Mouse (Mus musculus): ENCODE measurements around the gene Slc27a4. TPM values are rescaled to one million over a fixed set of nuclear protein-coding genes. Genes with fewer than 3 reads are reported as not detected.

Gene Slc27a4
- polyA plus RNA-seq, 1 experiment, result 15.3 TPM

DNA sequence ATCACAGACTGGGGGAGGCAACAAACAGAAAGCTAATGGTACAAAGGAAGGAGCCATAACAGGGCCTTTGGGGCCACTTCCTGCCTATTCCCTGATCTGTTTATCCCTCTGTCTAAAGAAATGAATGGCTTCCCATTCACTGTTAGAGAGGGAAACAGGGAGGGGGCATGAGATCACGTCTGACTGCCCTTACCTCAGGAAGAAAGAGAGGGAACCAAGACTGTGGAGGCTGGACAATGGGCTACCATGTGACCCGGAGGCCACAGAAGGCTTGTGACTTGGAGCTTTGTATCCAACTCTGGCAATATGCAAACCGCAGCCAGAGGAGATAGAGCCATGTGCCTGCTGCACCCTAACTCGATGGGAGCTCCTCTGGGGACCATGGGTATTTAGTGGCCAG, 18.1 kb upstream of the Slc27a4 start:
- Histone ChIP-seq H3K27ac (ENCODE audit: insufficient read depth, low read depth, low read length) (peak overlapping the region; percentile 28; the same call in 1 of the 2 replicates), H3K4me1 (ENCODE audit: control insufficient read depth, insufficient read depth, low read length) (peaks cover 8% of the 10 kb centered on the region), H3K4me3 (ENCODE audit: insufficient read depth, low read length) (no peak overlapping the region)
- TF ChIP-seq POLR2A (IDR thresholded peaks at IDR 0.05; ENCODE audit: borderline replicate concordance, low read depth, low read length), result no peak
- no peak for TF ChIP-seq CTCF (IDR thresholded peaks at IDR 0.05; ENCODE audit: low read depth, low read length)

- TF ChIP-seq CTCF (IDR thresholded peaks at IDR 0.05; ENCODE audit: low read depth, low read length) (no peak), POLR2A (IDR thresholded peaks at IDR 0.05; ENCODE audit: borderline replicate concordance, low read depth, low read length) (no peak)
- peaks cover 8% of the 10 kb centered on the region for H3K4me1 ChIP-seq (ENCODE audit: control insufficient read depth, insufficient read depth, low read length)
- H3K4me3 ChIP-seq (ENCODE audit: insufficient read depth, low read length), result peak within 1 kb of the TSS; percentile 85
- H3K27ac ChIP-seq (ENCODE audit: insufficient read depth, low read depth, low read length), result peak within 1 kb of the TSS; percentile 43
Measured at GRCm38 (mm10) chr2:29787104-29787917, 15.1 kb upstream of the Slc27a4 start, which contains the start of gene Coq4. Coq4 (plus strand) TSS chr2:29787493.

- H3K4me1 ChIP-seq (ENCODE audit: control insufficient read depth, insufficient read depth, low read length), result peaks cover 8% of the 10 kb centered on the region
- TF ChIP-seq CTCF (IDR thresholded peaks at IDR 0.05; ENCODE audit: low read depth, low read length) (no peak), POLR2A (IDR thresholded peaks at IDR 0.05; ENCODE audit: borderline replicate concordance, low read depth, low read length) (no peak)
- H3K4me3 ChIP-seq (ENCODE audit: insufficient read depth, low read length), result peak within 1 kb of the TSS; percentile 85
- H3K27ac ChIP-seq (ENCODE audit: insufficient read depth, low read depth, low read length), result peak within 1 kb of the TSS; percentile 43
Measured at GRCm38 (mm10) chr2:29787937-29788681, 14.3 kb upstream of the Slc27a4 start, which contains the start of gene Trub2. Trub2 (minus strand) TSS chr2:29788502.

GRCm38 (mm10) chr2:29792772-29793487, 9.5 kb upstream of the Slc27a4 start:
- no peak overlapping the region for H3K4me3 ChIP-seq (ENCODE audit: insufficient read depth, low read length)
- TF ChIP-seq POLR2A (IDR thresholded peaks at IDR 0.05; ENCODE audit: borderline replicate concordance, low read depth, low read length), result no peak
- peaks cover 3% of the 10 kb centered on the region; the same call in 1 of the 2 replicates for H3K4me1 ChIP-seq (ENCODE audit: control insufficient read depth, insufficient read depth, low read length)
- H3K27ac ChIP-seq (ENCODE audit: insufficient read depth, low read depth, low read length), result no peak overlapping the region

- TF ChIP-seq POLR2A (IDR thresholded peaks at IDR 0.05; ENCODE audit: borderline replicate concordance, low read depth, low read length) (no peak), CTCF (IDR thresholded peaks at IDR 0.05; ENCODE audit: low read depth, low read length) (no peak)
- no peaks in the 10 kb centered on the region for H3K4me1 ChIP-seq (ENCODE audit: control insufficient read depth, insufficient read depth, low read length)
- no peak overlapping the region for H3K27ac ChIP-seq (ENCODE audit: insufficient read depth, low read depth, low read length)
- H3K4me3 ChIP-seq (ENCODE audit: insufficient read depth, low read length), result peak overlapping the region; percentile 67
Measured at GRCm38 (mm10) chr2:29802827-29803201, 380 bp downstream of the Slc27a4 start.

DNA sequence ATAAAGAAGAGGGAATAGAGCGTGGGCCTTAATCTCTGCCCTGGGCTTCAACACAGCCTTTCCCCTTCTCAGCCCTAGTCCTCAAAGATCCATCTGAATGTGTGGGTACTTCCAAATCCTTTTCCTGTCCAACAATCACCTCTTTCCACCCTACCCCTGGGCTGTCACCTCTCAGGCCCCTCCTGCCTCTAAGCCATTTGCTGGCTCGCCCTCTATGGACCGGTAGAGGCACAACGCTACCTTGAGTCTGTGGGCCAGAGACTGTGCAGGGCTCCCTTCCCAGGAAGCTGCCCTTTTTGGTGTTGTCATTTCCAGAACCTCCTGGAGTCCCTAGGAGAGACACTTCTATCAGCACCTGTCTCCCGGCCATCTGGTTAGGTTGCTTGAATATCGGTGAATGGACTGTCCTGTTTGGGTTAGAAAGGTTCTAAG, 982 bp downstream of the Slc27a4 start:
- Histone ChIP-seq H3K27ac (ENCODE audit: insufficient read depth, low read depth, low read length) (no peak overlapping the region), H3K4me1 (ENCODE audit: control insufficient read depth, insufficient read depth, low read length) (no peaks in the 10 kb centered on the region), H3K4me3 (ENCODE audit: insufficient read depth, low read length) (peak overlapping the region; percentile 67)
- TF ChIP-seq CTCF (IDR thresholded peaks at IDR 0.05; ENCODE audit: low read depth, low read length), result no peak
- TF ChIP-seq POLR2A (IDR thresholded peaks at IDR 0.05; ENCODE audit: borderline replicate concordance, low read depth, low read length), result no peak

DNA sequence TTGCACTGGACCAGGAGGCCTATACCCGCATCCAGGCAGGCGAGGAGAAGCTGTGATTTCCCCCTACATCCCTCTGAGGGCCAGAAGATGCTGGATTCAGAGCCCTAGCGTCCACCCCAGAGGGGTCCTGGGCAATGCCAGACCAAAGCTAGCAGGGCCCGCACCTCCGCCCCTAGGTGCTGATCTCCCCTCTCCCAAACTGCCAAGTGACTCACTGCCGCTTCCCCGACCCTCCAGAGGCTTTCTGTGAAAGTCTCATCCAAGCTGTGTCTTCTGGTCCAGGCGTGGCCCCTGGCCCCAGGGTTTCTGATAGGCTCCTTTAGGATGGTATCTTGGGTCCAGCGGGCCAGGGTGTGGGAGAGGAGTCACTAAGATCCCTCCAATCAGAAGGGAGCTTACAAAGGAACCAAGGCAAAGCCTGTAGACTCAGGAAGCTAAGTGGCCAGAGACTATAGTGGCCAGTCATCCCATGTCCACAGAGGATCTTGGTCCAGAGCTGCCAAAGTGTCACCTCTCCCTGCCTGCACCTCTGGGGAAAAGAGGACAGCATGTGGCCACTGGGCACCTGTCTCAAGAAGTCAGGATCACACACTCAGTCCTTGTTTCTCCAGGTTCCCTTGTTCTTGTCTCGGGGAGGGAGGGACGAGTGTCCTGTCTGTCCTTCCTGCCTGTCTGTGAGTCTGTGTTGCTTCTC, 13.4 kb downstream of the Slc27a4 start:
- no peak overlapping the region for H3K27ac ChIP-seq (ENCODE audit: insufficient read depth, low read depth, low read length)
- H3K4me3 ChIP-seq (ENCODE audit: insufficient read depth, low read length), result no peak overlapping the region
- H3K4me1 ChIP-seq (ENCODE audit: control insufficient read depth, insufficient read depth, low read length), result no peaks in the 10 kb centered on the region
- TF ChIP-seq POLR2A (IDR thresholded peaks at IDR 0.05; ENCODE audit: borderline replicate concordance, low read depth, low read length) (no peak), CTCF (IDR thresholded peaks at IDR 0.05; ENCODE audit: low read depth, low read length) (no peak)

DNA sequence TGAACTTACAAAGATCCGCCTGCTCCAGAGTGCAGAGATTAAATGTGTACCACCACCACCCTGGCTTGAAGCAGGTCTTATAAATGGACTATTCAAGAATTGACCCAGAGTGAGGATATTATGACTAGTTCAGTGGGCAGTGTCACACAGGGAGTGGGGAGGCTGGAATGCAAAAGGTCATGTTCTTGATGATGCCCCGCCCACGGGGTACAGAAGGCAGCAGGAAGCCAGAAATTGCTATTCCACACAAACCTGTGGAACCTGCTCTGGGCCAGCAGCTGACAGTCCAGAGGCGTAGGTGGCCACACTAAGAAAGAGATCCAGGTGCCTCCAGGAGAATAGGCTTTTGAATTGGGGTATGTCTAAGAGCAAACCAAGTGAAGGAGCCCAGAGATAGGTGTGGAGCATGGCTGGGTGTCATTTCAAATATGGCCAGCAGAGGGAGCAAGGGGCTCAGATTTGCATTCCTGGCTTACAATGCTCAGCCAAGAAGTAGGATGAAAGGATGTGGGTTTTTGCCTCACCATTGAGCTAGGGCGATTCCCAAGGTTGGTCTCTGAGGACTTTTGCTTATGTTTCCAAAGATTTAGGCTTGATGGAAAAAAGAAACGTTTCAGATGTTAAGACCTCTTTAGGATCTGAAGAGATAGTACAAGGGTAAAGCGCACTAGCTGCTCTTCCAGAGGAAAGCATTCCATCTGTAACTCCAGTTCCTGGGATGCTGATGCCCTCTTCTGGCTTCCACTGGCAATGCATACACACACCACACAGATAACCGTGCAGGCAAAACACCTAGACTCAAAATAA, 15.2 kb downstream of the Slc27a4 start:
- TF ChIP-seq CTCF (IDR thresholded peaks at IDR 0.05; ENCODE audit: low read depth, low read length) (peak; percentile 60), POLR2A (IDR thresholded peaks at IDR 0.05; ENCODE audit: borderline replicate concordance, low read depth, low read length) (no peak)
- no peak overlapping the region for H3K27ac ChIP-seq (ENCODE audit: insufficient read depth, low read depth, low read length)
- no peaks in the 10 kb centered on the region for H3K4me1 ChIP-seq (ENCODE audit: control insufficient read depth, insufficient read depth, low read length)
- no peak overlapping the region for H3K4me3 ChIP-seq (ENCODE audit: insufficient read depth, low read length)
